ENCODE assay signal across 32 mouse cellular contexts in genomic region chr19:34242925-34243324, GRCm38 (mm10). TPM values are rescaled to one million over a fixed set of nuclear protein-coding genes. Genes with fewer than 3 reads are reported as not detected.
"Had no signal": no experiment of that assay in that cellular context is flagged by ENCODE, and none has a peak within 500 bp of the region (broad histone marks: within the 10 kb centered on the region; RNA-seq: fewer than 3 reads in every experiment).

No protein-coding gene starts in this region.

- H3K36me3 ChIP-seq: limb, embryonic 12.5 days; liver, embryonic 12.5 days; liver, embryonic 13.5 days; liver, embryonic 15.5 days; midbrain, embryonic 10.5 days; midbrain, embryonic 12.5 days; midbrain, embryonic 13.5 days; midbrain, embryonic 15.5 days; neural tube, embryonic 12.5 days had no signal

- H3K4me3 ChIP-seq: limb, embryonic 10.5 days; limb, embryonic 12.5 days; limb, embryonic 13.5 days; limb, embryonic 15.5 days; liver, embryonic 12.5 days; liver, embryonic 13.5 days; liver, embryonic 15.5 days; lung, embryonic 15.5 days; megakaryocyte, embryonic 14.5 days; midbrain, embryonic 10.5 days; midbrain, embryonic 12.5 days; midbrain, embryonic 13.5 days; midbrain, embryonic 15.5 days; neural tube, embryonic 12.5 days had no signal

- H3K27ac ChIP-seq: limb, embryonic 10.5 days; limb, embryonic 12.5 days; limb, embryonic 13.5 days; limb, embryonic 15.5 days; liver, embryonic 12.5 days; liver, embryonic 13.5 days; liver, embryonic 14.5 days; liver, embryonic 15.5 days; lung, embryonic 15.5 days; macrophage; midbrain, embryonic 10.5 days; midbrain, embryonic 12.5 days; midbrain, embryonic 13.5 days; midbrain, embryonic 15.5 days; neural tube, embryonic 12.5 days had no signal

- H3K4me2 ChIP-seq: limb, embryonic 12.5 days; limb, embryonic 13.5 days; limb, embryonic 15.5 days; liver, embryonic 11.5 days; liver, embryonic 12.5 days; liver, embryonic 13.5 days; liver, embryonic 15.5 days; lung, embryonic 14.5 days; lung, embryonic 15.5 days; midbrain, embryonic 11.5 days; midbrain, embryonic 12.5 days; midbrain, embryonic 13.5 days; midbrain, embryonic 15.5 days; neural tube, embryonic 12.5 days had no signal

- H3K27me3 ChIP-seq: limb, embryonic 12.5 days; limb, embryonic 13.5 days; limb, embryonic 15.5 days; liver, embryonic 12.5 days; liver, embryonic 13.5 days; liver, embryonic 15.5 days; lung, embryonic 15.5 days; midbrain, embryonic 12.5 days; midbrain, embryonic 13.5 days; midbrain, embryonic 15.5 days; neural tube, embryonic 12.5 days had no signal

- H3K4me1 ChIP-seq: limb, embryonic 10.5 days; limb, embryonic 12.5 days; limb, embryonic 13.5 days; liver, embryonic 12.5 days; liver, embryonic 13.5 days; liver, embryonic 15.5 days; lung, embryonic 15.5 days; midbrain, embryonic 10.5 days; midbrain, embryonic 12.5 days; midbrain, embryonic 13.5 days; midbrain, embryonic 15.5 days; neural tube, embryonic 12.5 days had no signal

- H3K9ac ChIP-seq: limb, embryonic 12.5 days; limb, embryonic 13.5 days; limb, embryonic 15.5 days; liver, embryonic 12.5 days; liver, embryonic 13.5 days; liver, embryonic 14.5 days; liver, embryonic 15.5 days; liver, postnatal 0 days; lung, embryonic 14.5 days; lung, embryonic 15.5 days; midbrain, embryonic 12.5 days; midbrain, embryonic 13.5 days; midbrain, embryonic 15.5 days; neural tube, embryonic 12.5 days had no signal

- ATAC-seq: liver, embryonic 12.5 days; liver, postnatal 0 days; midbrain, embryonic 13.5 days; midbrain, embryonic 16.5 days had no signal

- H3K9me3 ChIP-seq: limb, embryonic 10.5 days; limb, embryonic 12.5 days; limb, embryonic 13.5 days; limb, embryonic 15.5 days; liver, embryonic 12.5 days; liver, embryonic 13.5 days; liver, embryonic 15.5 days; lung, embryonic 15.5 days; megakaryocyte, embryonic 14.5 days; midbrain, embryonic 10.5 days; midbrain, embryonic 12.5 days; midbrain, embryonic 13.5 days; midbrain, embryonic 15.5 days; neural tube, embryonic 12.5 days had no signal

- DNase-seq: left cerebral cortex, postnatal 4 days; liver; liver, embryonic 13.5 days; liver, postnatal 0 days; lung, adult 18-20 months; lung, adult 2 months; lung, embryonic 14.5 days; lung, postnatal 10 days; lung, postnatal 14 days; lung, postnatal 36 days; lung, postnatal 4 days; midbrain, embryonic 14.5 days had no signal

RNA-seq across cellular contexts. Expression of gene Acta2, which starts 12.5 kb away (rescaled TPM):
- total RNA-seq: megakaryocyte-erythroid progenitor cell, adult 5-6 weeks; monocyte, adult 5-6 weeks had no signal
